ENCODE assay signal across 23 mouse cellular contexts in the genomic region with DNA sequence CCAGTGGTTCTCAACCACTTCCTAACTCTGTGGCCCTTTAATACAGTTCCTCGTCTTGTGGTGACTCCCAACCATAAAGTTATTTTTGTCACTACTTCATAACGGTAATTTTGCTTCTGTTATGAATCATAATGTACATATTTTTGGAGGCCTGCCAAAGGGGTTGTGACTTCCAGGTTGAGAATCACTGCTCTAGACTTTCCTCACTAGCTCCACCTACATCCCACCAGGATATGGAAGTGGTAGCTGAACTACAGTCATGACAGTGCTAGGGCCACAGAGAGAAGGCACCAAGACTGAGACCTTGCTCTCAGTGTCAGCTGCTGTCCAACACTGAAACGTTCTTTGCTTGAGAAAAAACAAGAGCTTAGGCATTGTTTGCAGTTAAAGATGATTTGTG. TPM values are rescaled to one million over a fixed set of nuclear protein-coding genes. Genes with fewer than 3 reads are reported as not detected.
DNase-seq lines count a peak whose midpoint lies in the region; ATAC-seq and TF ChIP-seq lines count a peak whose summit lies in the region.
"Had no signal": no experiment of that assay in that cellular context is flagged by ENCODE, and none has a peak within 500 bp of the region (broad histone marks: within the 10 kb centered on the region; RNA-seq: fewer than 3 reads in every experiment).

No protein-coding gene starts in this region.

- H3K9ac ChIP-seq in lung, embryonic 14.5 days: no peak overlapping the region
- no peak overlapping the region for H3K9ac ChIP-seq in MEL (ENCODE audit: control insufficient read depth, low read depth, low read length, poor library complexity, severe bottlenecking)
- no peak overlapping the region for H3K9ac ChIP-seq in liver, postnatal 0 days (replicated peaks)
- H3K9ac ChIP-seq in forebrain, embryonic 11.5 days (ENCODE audit: low read length): no peak overlapping the region
- H3K9ac ChIP-seq: embryonic facial prominence, embryonic 13.5 days; forebrain, embryonic 13.5 days; heart, embryonic 13.5 days; hindbrain, embryonic 13.5 days; intestine, embryonic 15.5 days had no signal

- ATAC-seq in lung, embryonic 14.5 days (ENCODE audit: insufficient read depth): no peak
- peak; percentile 90 for ATAC-seq in granulocyte monocyte progenitor cell, adult 5-6 weeks (replicated peaks; ENCODE audit: poor library complexity, severe bottlenecking)
- peak; percentile 83 for ATAC-seq in megakaryocyte progenitor cell, adult 5-6 weeks (replicated peaks; ENCODE audit: poor library complexity)
- no peak for ATAC-seq in liver, postnatal 0 days
- ATAC-seq in CD4-positive, CD25-positive, alpha-beta regulatory T cell, adult 4 months: no peak
- ATAC-seq in forebrain, embryonic 11.5 days (replicated peaks; ENCODE audit: low FRiP score): no peak
- ATAC-seq: forebrain, embryonic 13.5 days; hindbrain, postnatal 0 days; intestine, embryonic 15.5 days had no signal

- H3K36me3 ChIP-seq in lung, embryonic 14.5 days (ENCODE audit: insufficient read depth): no peaks in the 10 kb centered on the region
- no peaks in the 10 kb centered on the region for H3K36me3 ChIP-seq in MEL (ENCODE audit: control insufficient read depth in 1 of 2, insufficient read depth in 2 of 2, low read length in 2 of 2)
- no peaks in the 10 kb centered on the region for H3K36me3 ChIP-seq in liver, postnatal 0 days (replicated peaks; ENCODE audit: insufficient read depth, low read length)
- no peaks in the 10 kb centered on the region for H3K36me3 ChIP-seq in forebrain, embryonic 11.5 days (ENCODE audit: control insufficient read depth, insufficient read depth, low read length)
- H3K36me3 ChIP-seq: embryonic facial prominence, embryonic 13.5 days; heart, embryonic 13.5 days; hindbrain, embryonic 13.5 days; intestine, embryonic 15.5 days had no signal

- H3K4me2 ChIP-seq in lung, embryonic 14.5 days: no peak overlapping the region
- H3K4me2 ChIP-seq in liver, postnatal 0 days (ENCODE audit: low read depth, low read length): no peak overlapping the region
- H3K4me2 ChIP-seq in forebrain, embryonic 11.5 days (ENCODE audit: low read depth, low read length, severe bottlenecking): no peak overlapping the region
- H3K4me2 ChIP-seq: embryonic facial prominence, embryonic 13.5 days; forebrain, embryonic 13.5 days; heart, embryonic 13.5 days; hindbrain, embryonic 13.5 days; intestine, embryonic 15.5 days had no signal

- DNase-seq in lung, embryonic 14.5 days: peak; percentile 34
- no peak for DNase-seq in lung, postnatal 36 days
- DNase-seq in MEL (ENCODE audit: low read depth, low spot score): peak; percentile 17
- no peak for DNase-seq in liver, postnatal 0 days
- no peak for DNase-seq in forebrain, embryonic 11.5 days (ENCODE audit: low spot score)
- DNase-seq: adrenal gland, postnatal 10 days; B cell, adult 2 months; cerebellum, adult 11-12 months; cerebellum, adult 9-10 months; cerebellum, postnatal 25 days; gastrocnemius, postnatal 14 days; heart, postnatal 10 days; heart, postnatal 4 days; kidney, adult 2 months had no signal

- TF ChIP-seq EP300 in MEL (IDR thresholded peaks at IDR 0.05; ENCODE audit: low read depth in 1 of 2, low read length in 2 of 2): no peak
- no peak for TF ChIP-seq EP300 in liver, postnatal 0 days (IDR thresholded peaks at IDR 0.05; ENCODE audit: low read depth)

- 31% methylated on average over 3 of the region's 3 CpGs for WGBS in lung, embryonic 14.5 days
- WGBS in liver, postnatal 0 days (ENCODE audit: insufficient replicate concordance): 17% methylated on average over 3 of the region's 3 CpGs
- WGBS in forebrain, embryonic 11.5 days: 87% methylated on average over 3 of the region's 3 CpGs

- TF ChIP-seq RAD21 in MEL (IDR thresholded peaks at IDR 0.05; ENCODE audit: low read depth, low read length): no peak

- TF ChIP-seq POLR2A in MEL (IDR thresholded peaks at IDR 0.05; ENCODE audit: control insufficient read depth in 1 of 2, insufficient read depth in 1 of 2, low read depth in 1 of 2, low read length in 2 of 2, poor library complexity in 1 of 2): no peak

- no peak overlapping the region for H3K4me3 ChIP-seq in lung, embryonic 14.5 days (ENCODE audit: low read depth, low read length)
- no peak overlapping the region for H3K4me3 ChIP-seq in MEL (ENCODE audit: control insufficient read depth in 1 of 2, insufficient read depth in 1 of 2, low read depth in 2 of 2, low read length in 2 of 2)
- no peak overlapping the region for H3K4me3 ChIP-seq in liver, postnatal 0 days (ENCODE audit: low read depth, low read length)
- H3K4me3 ChIP-seq in forebrain, embryonic 11.5 days (ENCODE audit: low read depth, low read length): no peak overlapping the region
- H3K4me3 ChIP-seq: embryonic facial prominence, embryonic 13.5 days; forebrain, embryonic 13.5 days; heart, embryonic 13.5 days; hindbrain, embryonic 13.5 days; intestine, embryonic 15.5 days had no signal

- no peak for TF ChIP-seq CTCF in lung, embryonic 14.5 days (IDR thresholded peaks at IDR 0.05; ENCODE audit: low read depth)
- no peak for TF ChIP-seq CTCF in MEL (IDR thresholded peaks at IDR 0.05 in 2 of 3, conservative IDR thresholded peaks at IDR 0.05 in 1 of 3; ENCODE audit: control insufficient read depth in 1 of 3, insufficient read depth in 1 of 3, low read depth in 2 of 3, low read length in 3 of 3, poor library complexity in 1 of 3, severe bottlenecking in 1 of 3)
- TF ChIP-seq CTCF in liver, postnatal 0 days (IDR thresholded peaks at IDR 0.05; ENCODE audit: low read depth): no peak

- no peaks in the 10 kb centered on the region for H3K9me3 ChIP-seq in lung, embryonic 14.5 days (ENCODE audit: low read depth, low read length)
- H3K9me3 ChIP-seq in MEL (replicated peaks; ENCODE audit: insufficient read depth, low read length): no peaks in the 10 kb centered on the region
- H3K9me3 ChIP-seq in liver, postnatal 0 days (ENCODE audit: low read length): no peaks in the 10 kb centered on the region
- H3K9me3 ChIP-seq in forebrain, embryonic 11.5 days (ENCODE audit: control insufficient read depth, low read length): no peaks in the 10 kb centered on the region
- H3K9me3 ChIP-seq: embryonic facial prominence, embryonic 13.5 days; forebrain, embryonic 13.5 days; heart, embryonic 13.5 days; intestine, embryonic 15.5 days had no signal

- no peak overlapping the region for H3K27ac ChIP-seq in lung, embryonic 14.5 days (ENCODE audit: low read depth)
- H3K27ac ChIP-seq in MEL (ENCODE audit: control insufficient read depth, low read depth, low read length): no peak overlapping the region
- no peak overlapping the region for H3K27ac ChIP-seq in liver, postnatal 0 days (ENCODE audit: low read depth)
- H3K27ac ChIP-seq in forebrain, embryonic 11.5 days (ENCODE audit: low read depth, low read length): no peak overlapping the region
- H3K27ac ChIP-seq: embryonic facial prominence, embryonic 13.5 days; forebrain, embryonic 13.5 days; heart, embryonic 13.5 days; hindbrain, embryonic 13.5 days; hindbrain, postnatal 0 days; intestine, embryonic 15.5 days had no signal

- no peaks in the 10 kb centered on the region for H3K79me2 ChIP-seq in MEL (ENCODE audit: control insufficient read depth, insufficient read depth, low read length, poor library complexity)

- H3K4me1 ChIP-seq in lung, embryonic 14.5 days (ENCODE audit: insufficient read depth): no peaks in the 10 kb centered on the region
- no peaks in the 10 kb centered on the region for H3K4me1 ChIP-seq in MEL (ENCODE audit: control insufficient read depth in 1 of 2, insufficient read depth in 2 of 2, low read length in 2 of 2)
- no peaks in the 10 kb centered on the region for H3K4me1 ChIP-seq in liver, postnatal 0 days (ENCODE audit: insufficient read depth)
- H3K4me1 ChIP-seq in forebrain, embryonic 11.5 days (replicated peaks; ENCODE audit: control insufficient read depth, insufficient read depth, low read length): no peaks in the 10 kb centered on the region
- H3K4me1 ChIP-seq: embryonic facial prominence, embryonic 13.5 days; forebrain, embryonic 13.5 days; hindbrain, embryonic 13.5 days; intestine, embryonic 15.5 days had no signal

- H3K27me3 ChIP-seq in lung, embryonic 14.5 days (ENCODE audit: insufficient read depth, low read length): no peaks in the 10 kb centered on the region
- no peaks in the 10 kb centered on the region; a peak in 1 of 4 replicates for H3K27me3 ChIP-seq in MEL (ENCODE audit: control insufficient read depth in 1 of 2, insufficient read depth in 2 of 2, low read length in 2 of 2)
- H3K27me3 ChIP-seq in liver, postnatal 0 days (ENCODE audit: insufficient read depth, low read length): no peaks in the 10 kb centered on the region
- H3K27me3 ChIP-seq in forebrain, embryonic 11.5 days (ENCODE audit: control insufficient read depth, insufficient read depth, low read length): no peaks in the 10 kb centered on the region
- H3K27me3 ChIP-seq: embryonic facial prominence, embryonic 13.5 days; forebrain, embryonic 13.5 days; heart, embryonic 13.5 days; hindbrain, embryonic 13.5 days; intestine, embryonic 15.5 days had no signal

TF ChIP-seq in MEL, 35 proteins besides CTCF, POLR2A, EP300 and RAD21 (continues in another document):
- TF ChIP-seq HCFC1 (IDR thresholded peaks at IDR 0.05; ENCODE audit: low read depth, low read length) (no peak), ETS1 (IDR thresholded peaks at IDR 0.05; ENCODE audit: low read depth, low read length) (no peak), MAFK (IDR thresholded peaks at IDR 0.05; ENCODE audit: borderline replicate concordance, low read depth, low read length) (no peak), USF2 (IDR thresholded peaks at IDR 0.05; ENCODE audit: borderline replicate concordance in 1 of 2, insufficient read depth in 1 of 2, low read depth in 1 of 2, low read length in 2 of 2) (no peak), GABPA (IDR thresholded peaks at IDR 0.05; ENCODE audit: low read depth, low read length) (no peak), UBTF (IDR thresholded peaks at IDR 0.05; ENCODE audit: borderline replicate concordance, insufficient read depth, low read depth, low read length) (no peak), MEF2A (IDR thresholded peaks at IDR 0.05; ENCODE audit: extremely low read depth, insufficient replicate concordance, low read depth, low read length, poor library complexity, severe bottlenecking) (no peak)

RNA-seq across cellular contexts. Expression of gene Fam174b, which starts 43.0 kb away (rescaled TPM):
- 72.6 and 74.8 TPM in 2 replicates for polyA plus RNA-seq in lung, embryonic 14.5 days (2014; fragmentation: Nextera tagmentation; extraction: Ambion mirVana)
- 0.88 and 1.7 TPM in 2 replicates for total RNA-seq in MEL (2012; rRNA removed)
- 1 to 10 TPM in 1 of 2 experiments, not detected in 1; 1.4 TPM for polyA plus RNA-seq in MEL (2012; ENCODE audit: insufficient read depth in 1 of 2, insufficient read length in 2 of 2, low read depth in 1 of 2, low replicate concordance in 2 of 2, missing spikeins in 1 of 2)
- 3.0 and 5.8 TPM in 2 replicates for total RNA-seq in granulocyte monocyte progenitor cell, adult 5-6 weeks (2014; fragmentation: Nextera tagmentation)
- 3.9 and 6.6 TPM in 2 replicates for total RNA-seq in granulocyte monocyte progenitor cell, adult 5-6 weeks (2017)
- 3.0 and 3.3 TPM in 2 replicates for total RNA-seq in megakaryocyte progenitor cell, adult 5-6 weeks (2015)
- total RNA-seq in megakaryocyte progenitor cell, adult 5-6 weeks (2017): 6.0 and 6.7 TPM in 2 replicates
- polyA plus RNA-seq in liver, postnatal 0 days (2015; fragmentation: Nextera tagmentation; extraction: Ambion mirVana): 2.6 and 2.9 TPM in 2 replicates
- under 1 TPM; 0.94 to 0.95 TPM for polyA plus RNA-seq in CD4-positive, CD25-positive, alpha-beta regulatory T cell, adult 4 months (2017; shearing (Covaris generic))
- polyA plus RNA-seq in forebrain, embryonic 11.5 days (2014; fragmentation: Nextera tagmentation; extraction: Ambion mirVana): 19.7 and 20.3 TPM in 2 replicates

Comparison
In these comparisons a context has a peak if more than half of its experiments do, and no peak if none do; other contexts are left out.
1. DNase-seq: peak in lung, embryonic 14.5 days (single experiment) and MEL (single experiment); none in lung, postnatal 36 days (single experiment), liver, postnatal 0 days (single experiment) and forebrain, embryonic 11.5 days (single experiment).
2. ATAC-seq: peak in granulocyte monocyte progenitor cell, adult 5-6 weeks (single experiment) and megakaryocyte progenitor cell, adult 5-6 weeks (single experiment); none in lung, embryonic 14.5 days (single experiment), liver, postnatal 0 days (single experiment), CD4-positive, CD25-positive, alpha-beta regulatory T cell, adult 4 months (single experiment) and forebrain, embryonic 11.5 days (single experiment).